Mouse (Mus musculus): ENCODE measurements around the gene Zar1.
"Not testable (repeated sequence)": the region's sequence is repeated elsewhere in the genome, so short reads cannot be mapped to it uniquely, and the experiment has no call there.

Gene Zar1

DNA sequence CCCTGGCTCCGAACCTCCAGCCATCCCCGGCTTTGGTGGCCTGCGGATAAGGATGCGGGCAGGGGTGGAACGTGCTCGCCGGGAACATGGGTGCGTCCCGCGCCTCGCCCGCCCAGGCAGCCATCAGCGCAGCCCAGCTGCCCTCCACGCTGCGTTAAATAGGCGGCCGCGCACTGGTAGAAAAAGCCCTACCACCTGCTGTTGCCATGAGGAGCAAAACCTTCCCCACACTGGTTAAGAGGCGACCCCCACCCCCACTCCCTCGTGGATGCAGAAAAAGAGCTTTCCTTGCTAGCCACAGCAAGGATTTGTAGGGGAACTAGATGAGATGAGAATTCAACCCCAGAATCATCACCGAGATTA lies at the start of gene Zar1:
Zar1 (minus strand) TSS at position 285 of the 363 bp plus-strand sequence.
- not testable (repeated sequence) for DNase-seq (ENCODE audit: low spot score in 2 of 2)

- DNase-seq (ENCODE audit: low spot score in 2 of 2) = no peak
Observed at GRCm38 (mm10) chr5:72630026-72630425, 49.0 kb upstream of the Zar1 start.

DNA sequence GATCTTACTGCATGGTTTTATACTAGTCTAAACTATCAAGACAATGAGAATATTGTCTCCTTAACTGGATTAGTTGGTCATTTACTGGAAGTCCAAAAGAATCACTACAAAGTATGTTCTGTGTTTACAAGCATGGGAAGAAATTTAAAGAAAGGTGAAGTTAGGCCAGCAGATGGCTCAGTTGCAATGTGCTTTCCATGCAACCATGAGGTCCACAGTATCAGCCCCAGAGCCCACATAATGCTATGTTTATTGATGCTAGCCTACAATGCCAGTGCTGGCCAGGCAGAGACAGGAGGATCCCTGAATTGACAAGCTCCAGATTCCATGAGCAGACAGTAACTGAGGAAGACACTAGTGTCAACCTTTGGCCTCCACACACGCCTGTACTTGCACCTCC lies 40.0 kb upstream of the Zar1 start:
- no peak for DNase-seq (ENCODE audit: low spot score in 2 of 2)

DNA sequence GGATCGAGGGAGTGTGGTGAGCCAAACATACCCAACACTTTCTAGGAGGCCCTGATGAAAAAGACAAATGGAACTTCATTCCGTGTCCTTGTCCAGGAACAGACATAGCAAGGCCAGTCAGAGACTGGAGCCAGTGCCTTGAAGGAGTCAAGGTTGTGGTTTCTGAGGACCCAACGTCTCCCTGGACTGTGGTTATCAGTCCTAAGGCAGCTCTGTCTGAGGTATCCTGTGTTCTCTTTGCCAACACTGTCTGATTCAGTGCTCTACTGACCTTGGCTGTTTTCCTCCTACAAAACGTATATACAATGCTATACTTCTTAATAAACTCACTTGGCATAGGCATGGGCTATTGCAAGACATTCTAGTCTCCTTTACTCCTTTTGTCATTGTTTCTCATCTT lies 36.4 kb upstream of the Zar1 start:
- no peak for DNase-seq (ENCODE audit: low spot score in 2 of 2)

DNA sequence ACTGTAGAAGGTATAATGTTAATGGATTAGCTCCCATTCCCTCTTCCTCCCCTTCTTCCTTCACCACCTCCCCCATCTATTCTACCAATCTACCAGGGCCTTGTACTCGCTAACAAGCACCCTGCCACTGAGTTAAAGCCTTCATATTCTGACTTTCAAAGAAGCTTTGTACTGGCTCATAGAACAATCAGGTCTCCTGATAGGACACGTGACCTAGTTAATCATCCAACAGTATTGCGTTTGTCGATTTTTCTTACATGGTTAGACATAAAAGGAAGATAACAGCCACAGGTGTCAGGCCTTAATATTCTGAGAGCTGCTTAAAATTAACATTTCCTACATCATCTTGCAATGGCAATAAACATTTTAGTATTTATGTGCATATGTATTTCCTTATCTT lies 22.1 kb upstream of the Zar1 start:
- no peak for DNase-seq (ENCODE audit: low spot score in 2 of 2)

DNA sequence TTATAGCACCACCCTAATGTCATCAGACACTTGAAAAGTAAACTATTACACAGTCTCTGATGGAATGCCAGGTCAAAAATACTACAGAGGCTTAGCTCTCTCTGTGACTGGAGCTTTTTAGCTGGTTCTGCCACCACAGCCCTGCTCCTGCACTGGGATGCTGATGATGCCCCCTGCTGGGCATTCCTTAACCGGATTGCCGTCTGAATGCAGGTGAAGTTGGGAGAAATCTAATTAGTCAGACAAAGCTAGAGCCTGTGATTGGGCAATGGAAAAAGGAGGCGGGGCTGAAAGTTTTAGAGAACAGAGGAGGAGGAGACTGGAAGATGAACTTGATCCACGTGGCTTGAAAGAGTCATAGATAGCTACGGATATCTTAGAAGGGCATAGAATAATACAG lies 20.0 kb upstream of the Zar1 start:
- no peak for DNase-seq (ENCODE audit: low spot score in 2 of 2)

DNA sequence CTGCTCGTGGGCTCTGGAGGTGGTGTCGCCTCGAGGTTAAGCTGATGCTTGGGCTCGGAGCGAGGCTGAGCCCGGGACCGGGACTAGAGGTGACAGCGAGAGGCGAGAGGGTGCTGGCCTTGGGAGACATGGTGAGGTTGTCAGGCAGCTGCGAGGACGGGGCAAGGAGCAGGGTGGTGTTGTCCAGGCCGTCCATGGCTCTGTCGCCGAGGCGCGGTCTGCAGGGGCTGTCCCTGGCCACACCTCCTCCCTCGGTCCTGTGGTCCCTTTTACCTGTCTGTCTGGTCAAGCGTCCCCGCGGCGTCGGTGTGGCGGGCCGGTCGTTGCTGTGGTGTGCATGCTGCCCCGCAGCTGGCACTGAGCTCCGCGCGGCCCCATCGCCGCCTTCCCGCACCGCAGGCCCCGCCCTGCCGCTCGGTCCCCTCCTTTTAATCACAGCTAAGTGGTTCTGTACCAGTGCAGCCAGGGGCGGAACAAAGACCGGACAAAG lies 6.2 kb upstream of the Zar1 start, which contains the start of gene Gm5868:
Gm5868 (minus strand) TSS at position 360 of the 490 bp plus-strand sequence.
- DNase-seq (ENCODE audit: low spot score in 2 of 2) = no peak

- not testable (repeated sequence) for DNase-seq (ENCODE audit: low spot score in 2 of 2)
Observed at GRCm38 (mm10) chr5:72586667-72587191, 5.7 kb upstream of the Zar1 start.

DNA sequence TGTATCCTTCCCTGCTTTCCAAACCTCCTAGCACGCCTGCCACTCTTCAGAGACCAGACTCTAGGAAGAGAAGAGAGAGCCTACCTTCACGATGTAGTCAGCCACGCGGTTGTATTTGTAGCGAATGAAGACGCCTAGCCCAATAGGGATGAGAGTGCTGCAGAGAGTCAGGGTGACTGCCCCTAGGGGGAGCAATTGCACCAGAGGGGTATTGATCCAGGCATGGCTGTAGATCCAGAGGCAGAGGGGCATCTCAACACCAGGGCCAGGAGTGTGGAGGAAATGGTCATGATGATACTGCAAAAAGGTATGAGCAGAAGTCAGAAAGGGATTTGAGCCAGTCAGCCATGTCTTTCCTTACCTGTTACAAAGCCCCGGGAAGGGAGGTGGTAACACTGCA lies 5.1 kb upstream of the Zar1 start:
- DNase-seq (ENCODE audit: low spot score in 2 of 2) = not testable (repeated sequence)

DNA sequence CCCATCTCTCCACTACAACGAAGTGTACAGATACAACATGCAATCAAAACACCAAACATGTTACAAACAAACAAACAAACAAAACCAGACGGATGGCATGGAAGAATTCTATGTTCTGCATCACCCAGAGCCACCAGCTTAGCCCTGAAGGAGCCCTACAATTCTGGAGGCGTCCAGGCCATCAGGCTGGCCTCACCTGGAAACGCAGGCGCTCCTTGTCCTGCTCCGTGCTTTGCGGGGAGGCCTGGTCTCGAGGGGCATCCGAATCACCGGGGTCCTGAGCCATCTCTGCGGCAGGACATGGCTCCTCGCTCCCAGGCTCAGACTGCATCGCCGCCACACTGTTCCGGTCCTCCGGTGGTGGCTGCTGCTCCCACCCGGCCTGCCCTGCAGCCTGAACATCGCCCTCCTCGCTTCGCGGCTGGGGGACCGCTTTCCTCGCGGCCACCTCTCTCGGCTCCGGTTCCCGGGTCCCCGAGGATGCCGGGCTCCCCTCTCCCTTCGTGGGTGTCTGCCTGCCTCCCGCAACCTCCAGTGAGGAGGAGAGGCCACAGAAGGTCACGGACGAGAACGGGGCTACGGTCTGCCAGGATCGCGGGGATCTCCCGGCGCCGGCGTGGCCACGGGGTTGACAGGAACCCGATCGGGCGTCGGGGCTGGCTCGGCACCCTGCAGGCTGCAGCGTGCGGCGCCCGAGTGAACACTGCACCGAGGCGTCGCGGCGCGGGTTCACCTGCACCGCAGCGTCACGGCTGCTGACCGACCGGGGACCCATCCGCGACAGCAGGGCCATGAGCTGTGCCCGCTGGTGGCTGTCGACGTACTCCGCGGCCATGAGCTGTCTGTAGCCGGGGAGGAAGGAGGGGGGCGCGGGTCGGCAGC lies 725 bp downstream of the Zar1 start:
- peak in 1 of 2 experiments; percentile 11 for DNase-seq (ENCODE audit: low spot score in 2 of 2)

- not testable (repeated sequence) for DNase-seq (ENCODE audit: low spot score in 2 of 2)
Observed at GRCm38 (mm10) chr5:72579599-72579998, 1.5 kb downstream of the Zar1 start.

DNA sequence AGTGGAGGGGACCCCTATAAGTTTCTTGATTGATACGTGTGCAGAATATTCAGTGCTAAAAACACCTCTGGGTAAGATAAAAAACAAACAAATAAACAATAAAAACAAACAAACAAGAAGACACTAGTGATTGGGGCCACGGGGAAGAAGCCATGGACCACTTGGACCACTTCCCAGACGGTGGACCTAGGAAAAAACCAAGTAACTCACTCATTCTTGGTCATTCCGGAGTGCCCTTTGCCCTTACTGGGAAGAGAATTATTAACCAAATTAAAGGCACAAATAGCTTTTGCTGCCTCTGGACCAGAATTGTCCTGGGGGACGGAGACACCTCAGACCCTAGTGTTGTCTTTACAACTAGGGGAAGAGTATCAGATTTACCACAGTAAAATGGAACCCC lies 15.4 kb downstream of the Zar1 start:
- no peak for DNase-seq (ENCODE audit: low spot score in 2 of 2)

- not testable (repeated sequence) for DNase-seq (ENCODE audit: low spot score in 2 of 2)
Observed at GRCm38 (mm10) chr5:72563183-72563582, 17.9 kb downstream of the Zar1 start.

DNA sequence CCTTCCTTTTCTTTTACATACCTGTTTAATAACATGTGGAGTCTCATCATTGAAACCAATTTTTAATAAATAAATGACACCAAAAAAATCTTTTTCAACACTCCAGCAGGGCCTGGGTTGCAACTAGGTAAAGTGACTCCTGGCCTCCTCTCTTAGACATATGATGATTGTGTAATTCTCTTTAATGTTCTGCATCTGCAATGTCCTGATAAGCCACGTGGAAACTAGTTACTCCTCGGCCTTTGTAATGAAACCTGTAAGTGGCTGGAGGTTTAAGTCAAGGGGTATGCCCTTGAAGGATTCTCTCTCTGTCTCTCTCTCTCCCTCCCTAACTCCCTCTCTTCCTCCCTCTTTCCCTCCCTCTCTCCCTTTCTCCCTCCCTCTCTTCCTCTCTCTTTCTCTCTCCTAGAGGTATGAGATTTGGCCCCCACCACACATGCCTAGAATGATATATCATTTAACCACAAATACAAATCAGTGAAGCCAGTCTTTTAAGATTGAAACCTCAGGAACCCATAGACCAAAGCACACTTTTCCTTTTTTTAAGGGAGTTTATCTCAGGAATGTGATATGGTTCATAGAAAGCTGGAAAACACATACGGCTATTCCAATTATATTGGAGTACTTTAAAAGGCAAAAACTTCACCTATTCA lies 20.0 kb downstream of the Zar1 start:
- DNase-seq (ENCODE audit: low spot score in 2 of 2) = no peak

DNA sequence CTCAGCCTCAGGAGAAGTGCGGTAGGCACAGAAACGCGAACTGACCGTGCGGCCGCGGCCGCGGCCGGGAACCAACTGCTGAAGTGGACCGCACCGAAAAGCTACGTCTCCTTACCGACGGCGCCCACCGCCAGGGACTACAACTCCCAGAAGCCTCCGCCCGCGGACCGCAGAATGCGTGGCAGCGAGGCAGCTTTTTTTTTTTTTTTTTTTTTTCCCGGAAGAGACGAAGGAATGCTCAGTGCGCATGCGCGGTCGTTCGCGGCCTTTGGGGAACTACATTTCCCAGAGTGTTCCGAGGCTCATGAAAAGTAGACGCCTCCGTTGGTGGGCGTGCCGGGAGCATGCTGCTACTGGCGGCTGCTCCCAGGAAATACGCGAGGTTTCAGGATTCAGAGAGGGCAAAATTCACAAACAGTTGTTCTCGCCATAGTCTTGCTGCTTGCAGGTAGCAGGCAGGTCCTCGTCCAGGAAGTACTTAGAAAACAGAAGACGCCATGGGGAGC lies 21.5 kb downstream of the Zar1 start, which contains the start of gene Nfxl1:
Nfxl1 (minus strand) TSS at position 141 of the 506 bp plus-strand sequence.
- DNase-seq (ENCODE audit: low spot score in 2 of 2) = peak; percentile 93 to 97

DNA sequence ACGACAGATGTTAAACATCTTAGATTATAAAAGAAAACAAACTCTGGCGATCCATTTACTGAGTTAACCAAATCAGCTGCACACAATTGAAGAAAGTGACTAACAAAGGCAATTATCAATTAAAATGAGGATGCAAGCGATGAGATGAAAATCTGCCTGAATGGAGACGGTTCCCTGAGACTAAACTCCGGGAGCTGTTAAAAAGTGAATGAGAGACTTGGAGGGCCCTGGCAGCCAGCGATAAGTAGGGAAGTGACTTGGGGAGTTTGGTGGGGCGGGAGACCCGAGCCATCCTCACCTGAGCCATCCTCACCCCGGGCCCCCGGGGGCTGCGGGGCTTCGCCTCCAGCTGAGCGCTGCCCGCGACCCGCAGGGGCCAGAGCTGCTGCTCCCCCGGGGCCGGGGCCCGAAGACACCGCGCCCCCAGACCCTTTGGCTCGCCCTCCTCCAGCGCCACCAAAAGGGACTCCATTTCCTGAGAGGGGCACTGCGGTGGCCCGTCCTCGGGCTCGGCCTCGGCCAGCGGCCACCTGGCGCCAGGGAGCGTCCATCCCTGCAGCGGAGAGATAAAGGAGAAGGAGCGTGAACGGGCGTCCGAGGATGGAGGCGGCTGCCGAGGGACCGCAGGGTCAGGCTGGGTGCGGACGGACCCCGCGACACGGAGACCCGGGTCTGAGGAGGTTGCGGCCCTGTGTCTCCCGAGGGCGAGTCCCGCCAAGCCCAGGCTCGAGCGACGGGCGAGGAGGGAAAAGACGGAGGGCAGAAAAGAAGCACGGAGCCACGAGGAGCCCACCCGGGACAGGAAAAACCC lies 22.1 kb downstream of the Zar1 start:
- peak in 1 of 2 experiments; percentile 35 for DNase-seq (ENCODE audit: low spot score in 2 of 2)

- no peak for DNase-seq (ENCODE audit: low spot score in 2 of 2)
Observed at GRCm38 (mm10) chr5:72556245-72556644, 24.8 kb downstream of the Zar1 start.

DNA sequence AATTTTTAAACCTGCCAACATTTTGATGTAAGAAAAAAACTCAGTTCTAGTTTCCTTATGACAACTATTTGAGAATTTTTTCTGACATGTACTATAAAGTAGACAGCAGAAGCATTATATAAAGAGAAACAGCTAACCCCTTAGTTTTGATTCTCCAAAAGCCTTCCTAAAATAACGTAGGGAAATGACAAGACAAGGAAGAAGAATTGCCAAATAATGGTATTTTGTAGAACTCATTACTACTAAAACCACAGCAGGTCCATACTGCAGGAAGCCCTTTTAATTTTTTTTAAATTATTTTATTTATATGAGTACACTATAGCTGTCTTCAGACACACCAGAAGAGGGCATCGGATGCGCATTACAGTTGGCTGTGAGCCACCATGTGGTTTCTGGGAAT lies 29.8 kb downstream of the Zar1 start:
- no peak for DNase-seq (ENCODE audit: low spot score in 2 of 2)

- no peak for DNase-seq (ENCODE audit: low spot score in 2 of 2)
Observed at GRCm38 (mm10) chr5:72528896-72529295, 52.2 kb downstream of the Zar1 start.

All from cerebellum, postnatal 4 days (tissue).